Mouse (Mus musculus) stomach, postnatal 0 days (tissue): ENCODE results near the gene Akap6.

Experiments used
- CTCF ChIP-seq: IDR thresholded peaks from 2 replicates; pipeline ENCODE4 v1.5.1; 2016; ENCODE audit warnings: antibody characterized with exemption, low read depth, mild to moderate bottlenecking, moderate library complexity
- EP300 ChIP-seq: optimal IDR thresholded peaks from 2 replicates; pipeline ENCODE3; 2016; ENCODE audit warnings: antibody characterized with exemption

DNA sequence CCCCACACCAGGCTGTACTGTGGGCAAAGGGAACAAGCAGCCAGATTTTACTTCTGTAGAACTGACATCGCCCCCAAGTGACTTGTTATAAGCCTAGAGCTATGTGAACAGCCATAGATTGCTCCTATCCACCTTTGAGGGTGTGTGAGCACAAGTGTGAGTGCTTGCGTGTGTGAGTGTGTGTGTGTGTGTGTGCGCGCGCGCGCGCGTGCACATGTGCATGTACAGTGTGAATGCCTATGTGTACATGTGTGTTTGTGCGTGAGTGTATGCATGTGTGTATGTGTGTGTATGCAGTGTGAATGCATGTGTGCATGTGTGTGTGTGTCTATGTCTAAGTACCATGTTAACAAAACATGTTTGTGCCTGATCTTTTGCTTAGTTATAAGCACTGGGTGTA is 445.6 kb downstream of the Akap6 start:
- TF ChIP-seq CTCF: no peak
- no peak for TF ChIP-seq EP300
